Mouse (Mus musculus) gastrocnemius, postnatal 25 days (tissue): ENCODE results near the gene St6galnac5. TPM values are rescaled to one million over a fixed set of nuclear protein-coding genes. Genes with fewer than 3 reads are reported as not detected.

Experiments used
- DNase-seq: peaks from one replicate; pipeline ENCODE4 v3.0.0; 2022
- total RNA-seq, 2 experiments: library from RNA; stranded (reverse); gene quantifications; 1 replicate in 1 of 2; 2 replicates in 1 of 2; pipeline ENCODE4 v1.2.3; 2021

The St6galnac5 gene
- total RNA-seq, 2 experiments from 2014 or later = 0.24 TPM; not detected in 1

- DNase-seq = no peak
Observed at GRCm38 (mm10) chr3:152950299-152950698, 31.7 kb downstream of the St6galnac5 start.

GRCm38 (mm10) chr3:152949233-152949777 lies 32.7 kb downstream of the St6galnac5 start:
- no peak for DNase-seq

- DNase-seq = no peak
Observed at GRCm38 (mm10) chr3:152948556-152948955, 33.5 kb downstream of the St6galnac5 start.

- no peak for DNase-seq
Observed at GRCm38 (mm10) chr3:152947031-152947640, 34.9 kb downstream of the St6galnac5 start.

- no peak for DNase-seq
Observed at GRCm38 (mm10) chr3:152944766-152945165, 37.3 kb downstream of the St6galnac5 start.

- no peak for DNase-seq
Observed at GRCm38 (mm10) chr3:152942985-152943384, 39.1 kb downstream of the St6galnac5 start.

- DNase-seq = no peak
Observed at GRCm38 (mm10) chr3:152941671-152942070, 40.4 kb downstream of the St6galnac5 start.

- DNase-seq = no peak
Observed at GRCm38 (mm10) chr3:152936313-152936712, 45.7 kb downstream of the St6galnac5 start.

GRCm38 (mm10) chr3:152933737-152934136 lies 48.3 kb downstream of the St6galnac5 start:
- DNase-seq = no peak

GRCm38 (mm10) chr3:152932544-152932943 lies 49.5 kb downstream of the St6galnac5 start:
- no peak for DNase-seq

GRCm38 (mm10) chr3:152932096-152932495 lies 50.0 kb downstream of the St6galnac5 start:
- DNase-seq = no peak

- no peak for DNase-seq
Observed at GRCm38 (mm10) chr3:152931354-152931753, 50.7 kb downstream of the St6galnac5 start.

GRCm38 (mm10) chr3:152929788-152930281 lies 52.2 kb downstream of the St6galnac5 start:
- no peak for DNase-seq

GRCm38 (mm10) chr3:152929256-152929787 lies 52.7 kb downstream of the St6galnac5 start:
- no peak for DNase-seq

GRCm38 (mm10) chr3:152928287-152928975 lies 53.6 kb downstream of the St6galnac5 start:
- no peak for DNase-seq

GRCm38 (mm10) chr3:152926166-152926565 lies 55.9 kb downstream of the St6galnac5 start:
- no peak for DNase-seq

- no peak for DNase-seq
Observed at GRCm38 (mm10) chr3:152925364-152925763, 56.7 kb downstream of the St6galnac5 start.

GRCm38 (mm10) chr3:152923530-152923929 lies 58.5 kb downstream of the St6galnac5 start:
- no peak for DNase-seq

GRCm38 (mm10) chr3:152920365-152920764 lies 61.7 kb downstream of the St6galnac5 start:
- DNase-seq = no peak

- no peak for DNase-seq
Observed at GRCm38 (mm10) chr3:152919101-152919500, 62.9 kb downstream of the St6galnac5 start.

- DNase-seq = no peak
Observed at GRCm38 (mm10) chr3:152917579-152917978, 64.5 kb downstream of the St6galnac5 start.

GRCm38 (mm10) chr3:152914376-152914775 lies 67.7 kb downstream of the St6galnac5 start:
- DNase-seq = no peak

- DNase-seq = no peak
Observed at GRCm38 (mm10) chr3:152913625-152914024, 68.4 kb downstream of the St6galnac5 start.
